Mouse (Mus musculus): ENCODE data around the gene Trrap. TPM values are rescaled to one million over a fixed set of nuclear protein-coding genes. Genes with fewer than 3 reads are reported as not detected.
A peak's percentile ranks its signal among the peaks of the same experiment; 100 is the strongest.

Gene Trrap
- polyA plus RNA-seq, 1 experiment from 2014 or later = 31.5 TPM

DNA sequence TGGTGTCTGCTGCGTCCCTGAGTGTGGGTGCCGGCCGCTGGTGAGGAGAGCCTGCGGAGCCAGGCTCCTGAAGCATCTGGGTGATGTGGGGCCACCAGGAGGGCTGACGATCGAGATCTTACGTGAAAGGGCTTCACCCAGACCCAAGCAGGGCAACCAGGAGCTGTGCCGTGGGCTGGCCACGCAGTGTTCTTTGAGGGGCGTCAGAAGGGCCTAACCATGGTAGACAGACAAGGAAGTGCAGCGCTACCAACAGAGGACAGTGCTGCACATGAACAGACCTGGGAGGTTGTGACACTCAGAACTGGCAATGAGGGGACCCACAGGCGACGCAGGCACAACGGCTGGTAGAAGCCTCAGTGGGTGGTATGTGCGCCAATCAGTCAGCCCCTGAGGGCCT, 109.5 kb downstream of the Trrap start:
- WGBS = 86% methylated on average over 15 of the region's 15 CpGs
- no peak overlapping the region for H3K4me3 ChIP-seq (ENCODE audit: low read depth, low read length)
- H3K4me2 ChIP-seq (replicated peaks; ENCODE audit: low read depth, low read length) = no peak overlapping the region
- H3K27ac ChIP-seq (ENCODE audit: low read length) = no peak overlapping the region
- H3K36me3 ChIP-seq (ENCODE audit: insufficient read depth, low read length) = peaks cover 30% of the 10 kb centered on the region
- no peaks in the 10 kb centered on the region for H3K27me3 ChIP-seq (replicated peaks; ENCODE audit: insufficient read depth, low read length)
- TF ChIP-seq CTCF (IDR thresholded peaks at IDR 0.05) = no peak
- no peak for TF ChIP-seq EP300 (IDR thresholded peaks at IDR 0.05)
- no peak for DNase-seq (ENCODE audit: low spot score)
- no peak overlapping the region for H3K9ac ChIP-seq (replicated peaks; ENCODE audit: low read depth)
- H3K9me3 ChIP-seq (ENCODE audit: low read length) = no peaks in the 10 kb centered on the region
- no peak for ATAC-seq
- H3K4me1 ChIP-seq (ENCODE audit: insufficient read depth, low read depth, low read length) = no peaks in the 10 kb centered on the region

DNA sequence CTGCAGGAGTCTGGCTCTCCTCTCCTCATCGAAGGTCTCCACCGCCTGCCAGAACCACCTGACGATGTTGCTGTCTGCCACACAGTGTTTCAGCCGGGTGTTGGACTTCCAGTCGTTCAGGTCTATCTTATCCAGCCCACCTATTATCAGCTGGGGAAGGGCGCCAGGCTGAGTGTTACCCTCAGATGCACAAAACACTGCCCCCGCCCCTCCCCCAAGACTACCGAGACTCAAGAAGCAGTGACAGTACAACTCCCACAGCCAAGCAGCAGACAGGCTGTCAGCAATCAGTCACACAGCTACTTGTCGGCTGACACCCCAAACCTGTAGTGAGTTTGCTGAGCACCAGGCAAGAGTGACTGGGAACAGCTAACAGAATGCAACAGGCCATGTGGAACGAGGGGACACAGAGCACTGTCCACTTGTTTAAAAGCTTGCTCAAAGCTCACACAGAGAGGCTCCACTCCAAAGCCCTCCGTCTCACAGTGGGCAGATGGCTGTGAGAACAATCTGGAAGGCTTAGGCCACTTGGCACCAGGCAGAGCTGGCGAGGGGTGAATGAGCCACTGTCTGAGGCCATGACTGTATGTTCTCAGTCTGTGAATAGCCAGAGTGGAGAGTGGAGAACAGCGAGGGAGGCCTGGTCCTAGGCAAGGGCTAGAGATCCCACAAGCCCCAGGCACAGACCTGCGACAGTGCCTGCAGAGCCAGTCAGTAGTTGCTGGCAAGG, 114.3 kb downstream of the Trrap start:
- Histone ChIP-seq H3K9me3 (ENCODE audit: low read length) (no peaks in the 10 kb centered on the region), H3K27me3 (replicated peaks; ENCODE audit: insufficient read depth, low read length) (no peaks in the 10 kb centered on the region), H3K9ac (replicated peaks; ENCODE audit: low read depth) (no peak overlapping the region), H3K4me2 (replicated peaks; ENCODE audit: low read depth, low read length) (no peak overlapping the region), H3K4me1 (ENCODE audit: insufficient read depth, low read depth, low read length) (no peaks in the 10 kb centered on the region), H3K36me3 (ENCODE audit: insufficient read depth, low read length) (peaks cover 56% of the 10 kb centered on the region), H3K4me3 (ENCODE audit: low read depth, low read length) (no peak overlapping the region), H3K27ac (ENCODE audit: low read length) (no peak overlapping the region)
- ATAC-seq (no peak), DNase-seq (ENCODE audit: low spot score) (no peak)
- TF ChIP-seq CTCF (IDR thresholded peaks at IDR 0.05) (no peak), EP300 (IDR thresholded peaks at IDR 0.05) (no peak)
- WGBS = 82% methylated on average over 14 of the region's 14 CpGs

DNA sequence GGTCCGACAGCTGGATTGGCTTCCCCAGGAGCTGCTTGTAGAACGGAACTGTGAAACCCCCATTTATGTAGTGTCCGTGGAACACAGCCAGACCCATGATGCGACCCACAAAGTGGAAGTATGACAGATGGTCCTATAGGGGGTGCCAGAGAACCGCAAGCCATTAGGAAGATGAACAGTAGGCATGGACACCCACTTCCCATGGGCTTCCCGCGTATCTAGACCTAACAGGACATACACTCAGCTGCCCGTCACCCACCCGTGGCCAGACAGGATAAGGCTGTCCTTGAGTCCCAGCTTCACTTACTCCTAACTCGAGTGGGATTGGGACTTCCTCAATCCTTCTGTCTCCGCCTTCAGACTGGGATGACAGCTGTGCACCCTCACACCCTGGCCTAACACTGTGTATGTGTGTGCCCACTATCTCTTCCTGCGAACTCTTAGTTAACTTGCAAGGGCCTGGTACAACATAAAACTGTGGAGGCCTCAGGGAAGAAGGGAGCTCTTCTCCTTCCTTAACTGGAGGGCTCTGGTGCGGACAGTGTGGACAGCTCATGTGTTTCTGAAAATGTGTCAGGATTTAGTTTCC, 117.2 kb downstream of the Trrap start:
- H3K27ac ChIP-seq (ENCODE audit: low read length) = no peak overlapping the region
- no peak overlapping the region for H3K4me2 ChIP-seq (replicated peaks; ENCODE audit: low read depth, low read length)
- no peak overlapping the region for H3K4me3 ChIP-seq (ENCODE audit: low read depth, low read length)
- peak; percentile 74 for TF ChIP-seq CTCF (IDR thresholded peaks at IDR 0.05)
- TF ChIP-seq EP300 (IDR thresholded peaks at IDR 0.05) = no peak
- 67% methylated on average over 13 of the region's 13 CpGs for WGBS
- H3K4me1 ChIP-seq (ENCODE audit: insufficient read depth, low read depth, low read length) = no peaks in the 10 kb centered on the region
- no peaks in the 10 kb centered on the region for H3K9me3 ChIP-seq (ENCODE audit: low read length)
- no peak overlapping the region for H3K9ac ChIP-seq (replicated peaks; ENCODE audit: low read depth)
- no peaks in the 10 kb centered on the region for H3K27me3 ChIP-seq (replicated peaks; ENCODE audit: insufficient read depth, low read length)
- DNase-seq (ENCODE audit: low spot score) = peak; percentile 59
- H3K36me3 ChIP-seq (ENCODE audit: insufficient read depth, low read length) = peaks cover 59% of the 10 kb centered on the region
- peak; percentile 52 for ATAC-seq

DNA sequence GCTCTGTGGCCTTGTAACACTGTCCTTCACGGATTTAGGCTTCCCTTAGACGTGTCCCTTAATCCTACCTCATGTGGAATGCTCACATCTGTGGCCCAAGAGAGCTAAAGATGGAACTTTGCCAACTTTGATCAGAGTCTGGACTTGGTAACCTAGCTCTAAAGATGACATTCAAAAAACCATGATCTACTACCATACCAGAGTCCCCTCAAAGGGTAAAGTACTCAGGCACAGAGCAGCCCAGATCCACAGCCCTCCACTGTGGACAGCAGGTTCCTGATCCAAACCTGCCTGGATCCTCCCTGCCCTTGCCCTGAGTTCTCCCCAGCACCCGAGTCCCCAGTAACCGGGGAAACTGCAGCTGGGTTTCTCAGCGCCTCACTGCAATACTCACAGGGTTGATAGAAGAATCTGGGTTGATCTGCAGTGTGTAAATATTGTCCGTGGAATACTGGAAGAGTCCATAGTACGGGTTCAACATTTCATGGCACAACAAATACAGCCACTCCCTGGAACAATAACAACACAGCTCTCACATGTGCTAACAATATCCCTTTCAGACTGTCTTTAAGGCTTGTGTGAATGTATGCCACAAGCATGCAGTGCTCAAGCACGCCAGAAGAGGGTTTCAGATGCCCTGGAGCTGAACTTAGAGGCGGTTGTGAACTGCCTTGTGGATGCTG, 118.6 kb downstream of the Trrap start:
- no peaks in the 10 kb centered on the region for H3K9me3 ChIP-seq (ENCODE audit: low read length)
- no peak overlapping the region for H3K4me3 ChIP-seq (ENCODE audit: low read depth, low read length)
- no peaks in the 10 kb centered on the region for H3K4me1 ChIP-seq (ENCODE audit: insufficient read depth, low read depth, low read length)
- DNase-seq (ENCODE audit: low spot score) (no peak), ATAC-seq (no peak)
- H3K36me3 ChIP-seq (ENCODE audit: insufficient read depth, low read length) = peaks cover 49% of the 10 kb centered on the region
- H3K9ac ChIP-seq (replicated peaks; ENCODE audit: low read depth) = no peak overlapping the region
- WGBS = 90% methylated on average over 9 of the region's 9 CpGs
- H3K27ac ChIP-seq (ENCODE audit: low read length) = no peak overlapping the region
- TF ChIP-seq CTCF (IDR thresholded peaks at IDR 0.05) = no peak
- no peak for TF ChIP-seq EP300 (IDR thresholded peaks at IDR 0.05)
- no peaks in the 10 kb centered on the region for H3K27me3 ChIP-seq (replicated peaks; ENCODE audit: insufficient read depth, low read length)
- no peak overlapping the region for H3K4me2 ChIP-seq (replicated peaks; ENCODE audit: low read depth, low read length)

DNA sequence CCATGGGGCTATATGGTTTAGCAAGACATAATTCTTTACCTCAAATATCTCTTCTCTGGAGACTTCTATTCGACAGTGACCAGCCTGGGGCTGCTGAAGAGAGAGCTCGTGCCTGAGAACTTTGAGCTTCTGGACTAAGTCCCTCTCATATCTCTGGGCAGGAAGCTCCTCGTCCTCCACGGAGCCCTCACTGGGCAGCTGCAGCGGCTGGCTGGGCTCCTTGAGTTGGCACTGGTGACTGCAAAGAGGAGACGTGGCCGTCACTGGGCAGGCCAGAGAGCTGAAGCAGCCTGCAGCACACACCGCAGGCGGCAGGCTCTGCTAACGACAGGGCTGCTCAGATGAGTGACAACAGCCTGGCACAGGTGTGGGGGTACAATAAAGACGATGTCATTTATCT, 123.7 kb downstream of the Trrap start:
- H3K4me3 ChIP-seq (ENCODE audit: low read depth, low read length) = no peak overlapping the region
- no peak for ATAC-seq
- H3K27ac ChIP-seq (ENCODE audit: low read length) = no peak overlapping the region
- H3K9me3 ChIP-seq (ENCODE audit: low read length) = no peaks in the 10 kb centered on the region
- peaks cover 27% of the 10 kb centered on the region for H3K36me3 ChIP-seq (ENCODE audit: insufficient read depth, low read length)
- H3K4me2 ChIP-seq (replicated peaks; ENCODE audit: low read depth, low read length) = no peak overlapping the region
- TF ChIP-seq CTCF (IDR thresholded peaks at IDR 0.05) (no peak), EP300 (IDR thresholded peaks at IDR 0.05) (no peak)
- H3K27me3 ChIP-seq (replicated peaks; ENCODE audit: insufficient read depth, low read length) = no peaks in the 10 kb centered on the region
- WGBS = 87% methylated on average over 11 of the region's 11 CpGs
- no peak overlapping the region for H3K9ac ChIP-seq (replicated peaks; ENCODE audit: low read depth)
- H3K4me1 ChIP-seq (ENCODE audit: insufficient read depth, low read depth, low read length) = no peaks in the 10 kb centered on the region
- no peak for DNase-seq (ENCODE audit: low spot score)

DNA sequence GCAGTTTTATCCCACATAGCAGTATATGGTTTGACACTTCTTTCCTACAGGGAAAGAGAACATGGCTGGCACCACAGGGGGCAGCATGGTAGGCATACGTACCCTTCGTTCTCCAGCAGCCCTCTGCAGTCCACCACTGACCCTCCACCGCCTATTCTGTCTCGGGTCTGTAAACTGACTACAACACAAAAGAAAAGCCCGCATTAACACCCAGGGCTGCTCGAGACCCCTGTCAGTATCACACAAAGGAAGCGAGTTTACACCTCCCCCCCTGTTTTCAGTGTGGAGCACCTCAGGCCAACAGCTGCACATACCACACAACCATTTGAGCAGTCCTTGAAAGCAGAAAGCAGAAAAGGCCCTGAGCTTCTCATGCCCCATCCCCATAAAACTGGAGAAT, 130.3 kb downstream of the Trrap start:
- ATAC-seq (no peak), DNase-seq (ENCODE audit: low spot score) (no peak)
- no peak overlapping the region for H3K27ac ChIP-seq (ENCODE audit: low read length)
- H3K27me3 ChIP-seq (replicated peaks; ENCODE audit: insufficient read depth, low read length) = no peaks in the 10 kb centered on the region
- no peaks in the 10 kb centered on the region for H3K4me1 ChIP-seq (ENCODE audit: insufficient read depth, low read depth, low read length)
- H3K9ac ChIP-seq (replicated peaks; ENCODE audit: low read depth) = no peak overlapping the region
- TF ChIP-seq EP300 (IDR thresholded peaks at IDR 0.05) (no peak), CTCF (IDR thresholded peaks at IDR 0.05) (no peak)
- 84% methylated on average over 7 of the region's 7 CpGs for WGBS
- H3K9me3 ChIP-seq (ENCODE audit: low read length) = no peaks in the 10 kb centered on the region
- H3K4me2 ChIP-seq (replicated peaks; ENCODE audit: low read depth, low read length) = no peak overlapping the region
- peaks cover 18% of the 10 kb centered on the region for H3K36me3 ChIP-seq (ENCODE audit: insufficient read depth, low read length)
- H3K4me3 ChIP-seq (ENCODE audit: low read depth, low read length) = no peak overlapping the region
